In the genomic region with DNA sequence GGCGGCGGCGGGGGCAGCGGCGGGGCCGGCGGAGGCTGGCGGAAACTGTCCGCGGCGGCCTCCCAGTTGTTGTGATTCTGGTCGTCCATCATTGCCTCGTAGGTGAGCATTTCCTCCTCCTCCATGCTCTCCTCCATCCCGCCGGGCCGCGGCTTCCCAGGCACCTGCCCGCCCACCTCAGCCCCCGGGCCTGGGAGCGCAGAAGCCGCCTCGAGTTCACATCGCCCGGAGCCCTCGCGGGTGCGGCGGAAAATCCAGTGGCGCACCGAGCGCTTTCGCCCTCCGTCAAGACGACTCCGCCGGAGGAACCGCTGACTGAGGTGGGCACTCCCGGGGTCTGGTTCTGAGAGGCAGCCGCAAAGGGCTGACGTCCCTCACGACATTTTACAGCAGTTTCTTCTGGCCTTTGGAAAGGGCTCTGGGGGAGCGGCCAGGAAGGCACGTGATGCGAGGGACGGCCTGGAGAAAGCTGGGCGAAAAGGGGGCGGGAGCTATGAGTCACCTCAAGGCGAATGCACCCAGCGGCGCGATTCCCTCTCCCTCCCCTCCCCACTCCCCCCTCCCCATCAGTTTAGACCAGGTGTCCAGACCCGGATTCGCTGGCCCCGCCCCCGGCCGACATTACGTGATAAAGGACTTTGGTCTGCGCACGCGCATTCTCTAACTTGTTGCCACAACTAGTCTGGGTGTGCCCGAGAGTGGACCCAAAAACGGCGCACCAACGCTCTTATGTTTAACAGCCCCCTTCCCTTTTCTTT, we compare ENCODE assay signal across 8 mouse cellular contexts. TPM values are rescaled to one million over a fixed set of nuclear protein-coding genes. Genes with fewer than 3 reads are reported as not detected.
A peak's percentile ranks its signal among the peaks of the same experiment; 100 is the strongest.
DNase-seq lines count a peak whose midpoint lies in the region; ATAC-seq and TF ChIP-seq lines count a peak whose summit lies in the region.

A gene (minus strand): TSS at position 444 of the 758 bp plus-strand sequence.

- peak within 1 kb of the TSS; percentile 83 for H3K9ac ChIP-seq in kidney, embryonic 14.5 days (ENCODE audit: low read depth, low read length)
- peak within 1 kb of the TSS; percentile 92 for H3K9ac ChIP-seq in limb, embryonic 15.5 days

- no peaks in the 10 kb centered on the region for H3K9me3 ChIP-seq in kidney, embryonic 14.5 days (ENCODE audit: control insufficient read depth, low read length)
- H3K9me3 ChIP-seq in limb, embryonic 15.5 days, result no peaks in the 10 kb centered on the region

- peak; percentile 98 for ATAC-seq in kidney, embryonic 14.5 days (ENCODE audit: low FRiP score, low TSS enrichment)
- ATAC-seq in limb, embryonic 15.5 days (ENCODE audit: insufficient number of reproducible peaks, low FRiP score, low TSS enrichment, low read depth), result peak; percentile 97

- H3K27me3 ChIP-seq in kidney, embryonic 14.5 days (ENCODE audit: control insufficient read depth, insufficient read depth, low read length), result no peaks in the 10 kb centered on the region
- no peaks in the 10 kb centered on the region for H3K27me3 ChIP-seq in limb, embryonic 15.5 days

- H3K4me1 ChIP-seq in bone marrow macrophage, adult 2 months (ENCODE audit: control insufficient read depth, insufficient read depth, low read length), result peaks cover 13% of the 10 kb centered on the region
- H3K4me1 ChIP-seq in embryonic fibroblast, embryonic 13.5 days (ENCODE audit: control insufficient read depth, insufficient read depth, low read length), result peaks cover 4% of the 10 kb centered on the region
- peaks cover 18% of the 10 kb centered on the region for H3K4me1 ChIP-seq in kidney, embryonic 14.5 days (ENCODE audit: control insufficient read depth, insufficient read depth, low read length)
- peaks cover 14% of the 10 kb centered on the region for H3K4me1 ChIP-seq in limb, embryonic 15.5 days

- peak within 1 kb of the TSS; percentile 76 for H3K4me2 ChIP-seq in kidney, embryonic 14.5 days (replicated peaks; ENCODE audit: low read depth, low read length)
- H3K4me2 ChIP-seq in limb, embryonic 15.5 days, result peak within 1 kb of the TSS; percentile 53

- 0% methylated on average over 48 of the region's 64 CpGs for WGBS in kidney, embryonic 14.5 days
- WGBS in limb, embryonic 15.5 days, result 1% methylated on average over 60 of the region's 64 CpGs

- no peak for TF ChIP-seq CTCF in bone marrow macrophage, adult 2 months (IDR thresholded peaks at IDR 0.05; ENCODE audit: low read depth, low read length)
- no peak for TF ChIP-seq CTCF in embryonic fibroblast, embryonic 13.5 days (IDR thresholded peaks at IDR 0.05; ENCODE audit: borderline replicate concordance, insufficient read depth, low read length)

- H3K27ac ChIP-seq in bone marrow macrophage, adult 2 months (ENCODE audit: insufficient read depth, low read depth, low read length), result peak within 1 kb of the TSS; percentile 92
- peak within 1 kb of the TSS; percentile 99 for H3K27ac ChIP-seq in embryonic fibroblast, embryonic 13.5 days (ENCODE audit: insufficient read depth, low read length)
- peak within 1 kb of the TSS; percentile 93 for H3K27ac ChIP-seq in kidney, embryonic 14.5 days (ENCODE audit: low read depth, low read length)
- H3K27ac ChIP-seq in limb, embryonic 15.5 days, result peak within 1 kb of the TSS; percentile 90

- H3K36me3 ChIP-seq in kidney, embryonic 14.5 days (ENCODE audit: control insufficient read depth, insufficient read depth, low read length), result no peaks in the 10 kb centered on the region
- 0 out of 2 replicates have a peak, but pooled peaks cover 3% of the 10 kb centered on the region for H3K36me3 ChIP-seq in limb, embryonic 15.5 days

- peak within 1 kb of the TSS; percentile 97 for H3K4me3 ChIP-seq in bone marrow macrophage, adult 2 months (ENCODE audit: insufficient read depth, low read length)
- H3K4me3 ChIP-seq in embryonic fibroblast, embryonic 13.5 days (ENCODE audit: insufficient read depth, low read length), result peak within 1 kb of the TSS; percentile 86
- peak within 1 kb of the TSS; percentile 85 for H3K4me3 ChIP-seq in kidney, embryonic 14.5 days (ENCODE audit: low read length)
- peak within 1 kb of the TSS; percentile 96 for H3K4me3 ChIP-seq in limb, embryonic 15.5 days

- TF ChIP-seq POLR2A in bone marrow macrophage, adult 2 months (IDR thresholded peaks at IDR 0.05; ENCODE audit: borderline replicate concordance, low read depth, low read length), result peak; percentile 84
- TF ChIP-seq POLR2A in embryonic fibroblast, embryonic 13.5 days (IDR thresholded peaks at IDR 0.05; ENCODE audit: low read depth, low read length), result peak; percentile 82

- DNase-seq in A20 (ENCODE audit: low read depth, low spot score), result peak; percentile 99
- peak; percentile 97 for DNase-seq in heart, adult 9 months (ENCODE audit: low spot score in 2 of 2)
- DNase-seq in monocyte, adult 2 months (ENCODE audit: low read depth in 1 of 2, low spot score in 2 of 2), result peak; percentile 88 to 93
- DNase-seq in spleen, postnatal 36 days (ENCODE audit: low spot score in 2 of 2), result peak; percentile 95 to 97

RNA-seq across cellular contexts. Expression of the gene that starts here (rescaled TPM):
- polyA plus RNA-seq in bone marrow macrophage, adult 2 months (2012; ENCODE audit: insufficient read depth, insufficient read length, missing spikeins), result 60.7 and 62.0 TPM in 2 replicates
- polyA plus RNA-seq in embryonic fibroblast, embryonic 13.5 days (2011; ENCODE audit: insufficient read length, low read depth, missing spikeins), result 48.8 and 52.6 TPM in 2 replicates
- 16.6 and 32.7 TPM in 2 replicates for polyA plus RNA-seq in kidney, embryonic 14.5 days (2014; fragmentation: Nextera tagmentation; extraction: Ambion mirVana)
- polyA plus RNA-seq in limb, embryonic 15.5 days (2015; fragmentation: Nextera tagmentation; extraction: Ambion mirVana), result 17.6 and 18.6 TPM in 2 replicates

Comparison
In these comparisons a context has a peak if more than half of its experiments do, and no peak if none do; other contexts are left out.
1. Peak in every context shown above with its lines: DNase-seq, ATAC-seq, H3K4me3 ChIP-seq and H3K27ac ChIP-seq.